Mouse (Mus musculus): Measurements from ENCODE around the gene Ranbp17.

The Ranbp17 gene

DNA sequence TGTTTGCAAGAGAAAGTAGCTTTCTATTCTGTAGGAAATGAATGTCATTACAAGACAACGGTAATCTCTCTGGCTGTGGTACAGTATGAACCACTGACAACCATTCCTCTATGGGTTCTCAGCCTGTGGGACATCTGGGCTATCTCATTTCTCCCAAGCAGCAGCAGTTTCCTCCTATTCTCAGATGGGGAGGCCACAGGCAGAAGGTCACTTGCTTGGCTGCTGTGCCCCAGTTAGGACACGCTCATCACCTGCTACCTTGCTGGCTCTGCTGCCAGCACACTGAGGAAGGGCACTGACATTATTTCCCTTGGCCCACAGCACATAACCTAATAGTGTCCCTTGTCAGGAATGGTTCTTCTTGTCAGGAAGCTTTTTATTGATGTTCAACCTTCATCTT, 285.4 kb downstream of the Ranbp17 start:
- DNase-seq = no peak

DNA sequence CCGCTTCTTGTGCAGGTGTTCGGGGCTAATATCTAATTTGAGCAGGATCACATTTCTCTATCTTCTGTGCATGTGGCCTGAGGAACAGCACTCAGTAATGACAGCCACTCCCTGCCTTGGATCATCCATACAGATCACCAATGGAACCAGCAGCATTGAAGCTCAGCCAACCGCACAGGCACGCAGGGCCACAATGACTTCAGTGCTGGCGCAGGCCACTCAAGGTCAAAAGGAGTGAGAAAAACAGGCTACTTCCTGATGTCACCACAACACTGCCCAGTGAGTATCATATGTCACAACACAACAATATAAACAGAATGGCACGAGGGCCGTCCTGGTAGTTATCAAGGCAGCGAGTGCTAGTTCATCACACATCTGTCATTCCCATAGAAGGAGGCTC, 287.0 kb downstream of the Ranbp17 start:
- DNase-seq = no peak

DNA sequence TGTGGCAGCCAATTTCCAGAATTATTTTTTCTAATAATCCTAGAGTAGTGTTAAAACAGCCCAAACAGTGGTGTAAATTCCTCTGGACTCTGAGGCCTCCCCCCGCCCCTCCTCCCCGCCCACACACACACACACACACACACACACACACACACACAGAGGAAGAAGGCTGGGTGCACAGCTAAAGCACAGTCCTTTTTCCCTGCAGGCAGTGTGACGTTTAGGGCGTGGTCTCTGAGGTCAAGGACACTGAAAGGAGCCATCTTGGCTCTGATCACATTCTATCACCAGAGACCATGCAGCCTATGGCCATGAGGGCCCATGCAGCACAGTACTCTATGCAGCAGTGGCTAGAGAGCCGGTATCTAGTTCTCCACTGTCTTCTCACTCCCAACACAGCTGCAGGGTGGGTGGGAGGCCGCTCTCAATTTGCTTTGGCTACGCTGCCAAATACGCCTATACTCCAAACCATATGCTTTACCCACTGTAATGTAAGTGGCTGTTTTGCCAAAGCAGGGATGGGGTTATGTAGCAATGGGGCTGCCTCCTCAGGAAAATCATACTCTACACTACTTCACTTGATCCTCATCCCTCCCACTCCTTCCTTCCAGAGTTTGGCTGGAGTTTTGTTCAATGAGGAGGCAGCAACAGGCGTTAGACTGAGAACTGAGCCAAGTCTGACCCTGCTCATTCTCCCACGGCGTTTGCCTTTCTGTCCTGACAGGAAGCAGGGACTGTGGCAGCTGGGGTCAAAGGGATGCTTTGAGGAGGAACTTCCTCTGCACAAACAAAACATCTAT, 291.8 kb downstream of the Ranbp17 start:
- DNase-seq = no peak

DNA sequence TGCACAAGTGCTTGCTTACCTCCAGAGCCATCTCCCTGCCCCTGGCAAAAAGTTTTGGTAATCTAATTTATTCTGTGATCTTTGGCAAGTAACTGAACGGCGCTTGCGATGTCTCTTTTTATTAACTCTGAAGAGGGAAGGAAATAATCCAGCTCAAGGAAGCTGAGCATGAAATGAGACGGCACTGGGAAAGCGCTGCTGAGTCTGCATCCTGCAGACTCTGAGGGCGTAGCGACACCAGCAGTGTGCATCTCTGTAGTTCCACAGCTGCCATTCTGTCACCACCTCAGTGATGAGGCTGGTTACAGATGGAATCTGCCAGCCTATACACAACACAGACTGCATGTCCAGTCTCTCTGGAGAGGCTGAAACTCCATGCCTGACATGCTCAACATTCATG, 292.8 kb downstream of the Ranbp17 start:
- no peak for DNase-seq

DNA sequence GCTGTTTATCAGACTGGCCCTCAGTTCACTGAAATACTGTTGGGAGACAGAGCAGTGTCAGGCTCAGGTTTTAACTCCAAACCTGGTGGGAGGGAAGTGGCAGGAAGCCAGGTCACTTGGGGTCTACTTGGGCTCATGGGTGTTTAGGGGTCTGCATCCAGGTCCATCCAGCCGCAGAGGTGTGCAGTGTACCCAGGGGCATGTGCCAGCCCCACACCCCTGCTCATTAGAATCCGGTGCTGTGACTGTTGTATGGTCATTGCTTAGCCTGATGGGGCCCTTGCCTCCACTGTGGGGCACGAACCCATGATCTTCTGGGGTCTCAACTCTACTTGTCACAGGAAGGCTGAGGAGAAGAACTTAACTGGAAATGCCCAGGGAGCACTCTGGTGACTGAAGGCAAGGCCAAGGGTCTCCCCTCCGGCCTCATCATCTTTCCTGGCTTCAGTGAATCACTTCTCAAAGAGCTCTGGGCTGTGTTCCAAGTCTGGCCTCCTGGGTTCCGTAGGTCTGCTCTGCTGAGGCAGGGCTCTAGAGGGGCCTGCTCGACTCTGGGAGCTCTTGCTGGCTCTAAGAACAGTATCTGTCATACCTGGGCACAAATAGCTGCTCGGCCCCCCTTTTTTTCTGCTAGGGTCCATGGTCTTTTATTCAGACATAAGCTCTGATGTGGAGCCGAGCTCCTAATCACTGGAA, 296.0 kb downstream of the Ranbp17 start:
- no peak for DNase-seq

DNA sequence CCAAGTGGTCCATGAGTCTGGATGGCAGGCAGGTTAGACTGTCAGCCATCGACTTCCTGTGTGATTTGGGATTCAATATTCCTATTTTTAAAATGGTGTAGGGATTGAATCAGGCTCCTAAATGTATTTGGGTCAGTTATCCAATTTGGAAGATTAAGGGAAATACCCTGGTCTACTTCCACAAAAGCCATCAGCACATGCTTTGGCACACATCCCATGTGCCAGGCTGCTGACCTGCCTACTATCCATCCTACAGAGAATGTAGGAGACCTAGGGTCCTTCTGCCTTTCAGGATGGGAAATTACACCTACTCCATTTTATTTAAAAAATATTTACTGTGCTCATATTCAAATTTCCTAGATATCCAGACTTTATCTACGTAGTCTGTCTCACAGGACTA, 306.1 kb downstream of the Ranbp17 start:
- no peak for DNase-seq

DNA sequence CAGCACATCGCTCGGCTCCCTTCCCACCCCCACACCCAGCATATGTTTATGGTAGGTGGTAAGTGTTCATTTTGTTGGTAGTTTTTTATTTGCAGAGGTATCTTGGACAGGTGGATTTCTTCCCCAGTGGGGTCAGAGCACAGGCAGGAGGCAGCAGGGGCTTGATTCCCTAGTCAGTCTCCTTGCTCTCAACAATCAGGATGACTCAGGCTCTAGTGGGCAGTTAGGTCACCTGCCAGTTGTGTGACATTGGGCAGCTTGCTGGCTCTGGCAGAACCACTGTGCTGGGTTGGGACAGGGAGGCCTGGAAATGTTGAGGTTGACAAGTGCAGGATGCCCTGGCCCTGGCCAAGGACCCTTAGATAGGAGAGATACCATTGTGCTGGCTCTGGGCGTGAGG, 308.6 kb downstream of the Ranbp17 start:
- no peak for DNase-seq

DNA sequence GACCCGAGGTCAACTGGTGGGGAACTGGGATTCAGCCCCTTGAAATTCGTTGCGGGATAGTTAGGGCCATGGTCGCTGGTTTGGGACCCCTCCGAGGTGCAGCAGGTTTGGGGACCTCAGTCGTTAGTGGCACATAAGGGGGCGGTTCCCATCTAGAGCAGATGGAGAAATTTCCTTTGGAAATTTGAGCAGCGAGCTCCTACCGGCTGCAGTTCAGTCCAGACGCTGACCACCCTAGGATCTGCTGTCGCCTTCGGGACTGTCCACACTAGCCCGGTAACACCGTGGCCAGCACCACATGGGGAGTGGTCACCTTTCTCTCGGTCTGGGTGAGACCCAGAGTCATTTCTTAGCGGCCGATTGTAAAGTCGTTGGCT, 309.2 kb downstream of the Ranbp17 start:
- no peak for DNase-seq

DNA sequence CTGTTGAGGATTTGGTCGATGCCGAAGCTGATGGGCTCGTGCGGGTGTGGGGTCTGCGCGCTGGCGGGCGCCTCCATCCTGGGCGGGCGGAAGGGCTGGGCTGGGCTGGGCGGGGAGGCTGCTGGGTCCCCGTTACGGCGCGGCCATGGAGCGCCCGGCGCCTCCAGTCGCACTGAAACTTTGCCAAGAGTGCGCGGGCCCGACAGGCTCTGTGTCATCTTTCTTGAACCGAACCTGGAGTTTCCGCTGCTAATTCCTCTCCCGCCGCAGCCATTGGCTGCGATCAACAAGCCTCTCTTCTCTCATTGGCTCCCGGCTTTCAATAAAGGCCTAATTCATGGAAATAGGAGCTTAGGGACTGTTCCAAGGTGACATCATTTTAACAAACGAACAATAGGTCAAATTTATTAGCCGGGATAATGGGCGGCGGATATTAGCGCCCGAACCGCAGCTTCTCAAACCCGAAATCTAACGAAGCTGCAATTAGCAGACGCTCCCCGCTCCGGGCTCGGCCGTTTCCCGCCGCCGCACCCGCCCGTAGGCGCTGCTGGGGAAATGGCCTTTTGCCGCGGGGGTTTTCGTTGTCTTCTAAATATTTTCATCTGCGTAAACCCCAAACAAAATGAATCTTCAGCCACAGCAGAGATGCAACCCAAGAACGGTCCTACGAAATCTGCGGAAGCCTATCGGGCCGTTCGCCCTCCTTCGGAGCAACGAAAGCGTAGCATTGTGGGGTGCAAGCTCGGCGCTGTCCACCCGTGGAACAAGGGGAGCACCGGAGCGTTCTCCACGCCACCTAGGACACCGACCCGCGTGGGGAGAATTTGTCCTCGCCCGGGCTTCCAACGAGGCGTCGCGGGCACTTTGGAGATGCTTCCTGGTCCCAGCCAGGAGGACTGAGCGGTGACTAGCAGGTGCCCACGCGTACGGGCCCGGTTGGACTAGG, 309.9 kb downstream of the Ranbp17 start, which contains the start of gene Tlx3:
Gene Tlx3 (minus strand): TSS at position 207 of the 946 bp plus-strand sequence.
- DNase-seq = no peak

DNA sequence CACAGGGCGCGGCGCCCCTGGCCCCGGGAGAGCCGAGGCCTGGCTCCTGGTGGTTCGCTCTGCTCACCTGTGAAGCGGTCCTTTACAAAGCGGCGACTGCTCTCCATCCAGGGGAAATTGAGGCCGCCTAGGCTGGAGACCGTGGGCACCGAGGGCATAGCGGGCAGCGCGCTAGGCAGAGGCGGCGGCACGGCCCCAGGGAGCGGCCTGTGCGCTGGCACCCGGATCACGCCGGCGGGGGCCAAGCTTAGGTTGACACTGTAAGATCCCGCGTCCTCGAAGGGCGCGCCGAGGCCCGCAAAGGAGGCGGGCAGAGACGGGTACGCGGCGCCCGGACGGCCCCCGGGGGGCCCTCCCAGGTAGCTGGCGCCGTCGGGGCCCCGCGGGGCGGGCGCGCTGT, 310.6 kb downstream of the Ranbp17 start:
- no peak for DNase-seq

DNA sequence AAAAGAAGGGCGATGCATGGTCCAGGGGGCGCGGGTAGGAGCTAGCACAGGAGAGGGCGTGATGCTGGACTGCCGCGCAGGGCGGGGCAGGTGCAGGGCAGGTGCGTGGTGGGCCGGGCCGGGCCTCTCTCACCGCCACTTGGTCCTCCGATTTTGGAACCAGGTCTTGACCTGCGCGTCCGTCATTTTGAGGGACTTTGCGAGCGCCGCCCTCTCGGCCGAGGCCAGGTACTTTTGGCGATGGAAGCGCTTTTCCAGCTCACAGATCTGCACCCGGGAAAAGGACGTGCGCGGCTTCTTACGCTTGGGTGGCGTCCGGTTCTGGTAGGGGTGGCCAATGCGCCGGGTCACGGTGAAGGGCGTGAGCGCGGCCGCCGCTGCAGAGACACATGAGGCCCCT, 311.2 kb downstream of the Ranbp17 start:
- DNase-seq = no peak

DNA sequence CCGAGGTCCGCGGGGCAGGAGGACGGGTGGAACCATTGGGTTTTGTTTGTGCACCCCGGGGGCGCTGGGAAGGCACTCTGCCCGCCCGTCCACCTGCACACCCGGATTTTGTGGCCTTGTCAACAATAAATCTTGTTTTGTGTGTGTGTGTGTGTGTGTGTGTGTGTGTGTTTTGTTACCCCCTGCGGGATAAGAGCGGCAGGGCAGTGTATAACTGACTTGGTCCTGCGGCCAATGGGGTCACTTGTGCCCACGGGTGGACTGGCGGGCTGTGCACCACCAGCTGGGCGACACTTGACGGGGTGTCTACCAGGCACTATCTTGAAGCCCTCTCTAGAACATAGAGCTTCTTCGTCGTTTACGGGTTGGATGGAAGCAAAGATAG, 311.9 kb downstream of the Ranbp17 start:
- DNase-seq = no peak

DNA sequence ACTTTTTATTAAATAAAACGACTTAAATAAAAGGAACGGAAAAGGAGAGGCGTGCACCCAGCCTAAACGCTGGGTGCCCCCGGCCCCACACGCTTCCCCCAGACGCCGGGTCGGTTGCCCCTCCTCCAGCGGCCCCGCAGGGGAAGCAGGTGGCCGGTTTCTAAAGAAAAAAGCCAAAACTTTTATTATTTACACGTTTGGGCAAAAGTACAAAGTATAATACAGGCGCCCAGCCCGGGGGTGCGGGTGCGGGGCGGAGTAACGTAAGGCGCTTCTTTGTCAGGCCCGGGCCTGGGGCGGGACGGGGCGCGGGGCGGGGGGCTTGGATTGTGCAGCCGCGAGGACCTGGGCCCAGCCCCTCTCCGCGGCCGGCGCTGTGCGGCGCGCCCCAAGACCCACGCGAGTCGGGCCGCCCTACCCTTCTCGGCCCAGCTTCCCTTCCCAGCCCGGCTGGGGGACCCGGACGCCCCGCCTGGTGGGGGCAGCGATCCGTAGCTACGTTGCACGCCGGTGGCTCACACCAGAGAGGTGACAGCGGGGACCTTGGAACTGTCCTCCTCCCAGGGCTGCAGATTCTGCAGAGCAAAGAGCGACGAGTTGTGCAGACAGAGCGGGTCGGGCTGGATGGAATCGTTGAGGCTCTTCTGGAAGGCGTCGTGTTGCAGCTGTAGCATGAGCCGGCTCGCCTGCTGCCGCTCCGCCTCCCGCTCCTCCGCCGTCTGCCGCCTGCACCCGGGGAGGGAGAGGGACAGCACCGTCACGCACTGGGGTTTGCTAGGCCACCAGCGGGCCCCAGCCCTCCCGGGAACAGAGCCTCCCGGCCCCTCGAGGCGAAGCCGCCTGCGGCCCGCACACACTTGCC, 312.6 kb downstream of the Ranbp17 start:
- no peak for DNase-seq

DNA sequence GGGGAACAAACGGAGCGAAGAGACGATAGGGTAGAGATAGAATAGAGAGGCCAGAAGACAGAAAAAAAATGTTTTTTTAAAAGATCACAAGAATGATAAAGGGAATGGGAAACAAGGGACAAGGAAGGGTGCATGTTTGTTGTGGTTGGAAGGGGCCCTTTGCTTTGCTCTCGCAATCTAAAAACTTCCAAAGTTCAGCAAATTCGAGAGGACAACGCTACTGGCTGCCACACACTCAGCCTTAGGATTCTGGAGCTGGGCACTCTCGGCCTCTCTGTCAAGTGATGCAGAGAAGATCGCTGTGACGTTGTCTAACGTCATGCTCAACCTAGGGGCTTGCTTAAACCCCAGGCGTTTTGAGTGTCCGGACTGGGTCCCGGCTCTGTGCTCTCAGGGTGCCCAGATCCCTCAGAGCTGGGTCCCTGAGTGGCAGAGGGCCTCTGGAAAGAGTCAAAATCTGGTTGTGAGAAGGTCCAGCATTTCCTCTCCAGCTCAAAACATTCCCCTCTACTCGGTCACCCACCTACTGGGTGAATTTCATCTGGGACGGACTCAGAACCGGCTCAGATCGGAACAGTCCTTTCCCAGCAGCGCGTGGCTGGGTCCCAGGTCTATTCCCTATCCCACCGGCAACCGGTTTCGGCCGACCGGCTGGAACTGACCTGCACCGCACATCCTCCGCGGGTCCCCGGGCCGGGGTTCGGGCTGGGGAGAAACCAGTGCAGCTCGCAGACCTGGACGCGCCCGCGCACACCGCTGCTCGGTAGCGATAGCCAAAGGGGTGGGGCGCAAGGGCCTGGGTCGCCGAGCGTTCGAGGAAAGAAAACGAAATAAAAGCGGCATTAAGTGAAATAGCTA, 313.4 kb downstream of the Ranbp17 start:
- no peak for DNase-seq

DNA sequence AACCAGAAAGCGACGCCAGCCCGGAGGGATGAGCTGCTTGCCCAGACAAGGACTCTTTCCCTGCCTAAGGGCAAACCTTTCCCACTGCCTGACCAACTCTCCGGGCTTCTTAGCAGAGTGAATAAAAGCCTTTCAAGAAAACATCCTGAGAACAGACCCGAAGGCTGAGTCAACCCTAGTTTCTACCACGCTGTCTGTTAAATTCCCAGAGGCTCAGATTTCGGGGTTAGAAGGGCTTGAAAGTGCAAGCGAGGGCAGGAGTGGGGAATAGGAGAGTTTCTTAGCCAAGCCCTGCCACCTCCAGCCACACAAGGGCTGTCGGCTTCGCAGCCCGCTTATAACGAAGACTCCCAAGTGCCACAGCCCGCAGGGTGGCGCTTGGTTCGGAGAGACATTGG, 314.4 kb downstream of the Ranbp17 start:
- no peak for DNase-seq

DNA sequence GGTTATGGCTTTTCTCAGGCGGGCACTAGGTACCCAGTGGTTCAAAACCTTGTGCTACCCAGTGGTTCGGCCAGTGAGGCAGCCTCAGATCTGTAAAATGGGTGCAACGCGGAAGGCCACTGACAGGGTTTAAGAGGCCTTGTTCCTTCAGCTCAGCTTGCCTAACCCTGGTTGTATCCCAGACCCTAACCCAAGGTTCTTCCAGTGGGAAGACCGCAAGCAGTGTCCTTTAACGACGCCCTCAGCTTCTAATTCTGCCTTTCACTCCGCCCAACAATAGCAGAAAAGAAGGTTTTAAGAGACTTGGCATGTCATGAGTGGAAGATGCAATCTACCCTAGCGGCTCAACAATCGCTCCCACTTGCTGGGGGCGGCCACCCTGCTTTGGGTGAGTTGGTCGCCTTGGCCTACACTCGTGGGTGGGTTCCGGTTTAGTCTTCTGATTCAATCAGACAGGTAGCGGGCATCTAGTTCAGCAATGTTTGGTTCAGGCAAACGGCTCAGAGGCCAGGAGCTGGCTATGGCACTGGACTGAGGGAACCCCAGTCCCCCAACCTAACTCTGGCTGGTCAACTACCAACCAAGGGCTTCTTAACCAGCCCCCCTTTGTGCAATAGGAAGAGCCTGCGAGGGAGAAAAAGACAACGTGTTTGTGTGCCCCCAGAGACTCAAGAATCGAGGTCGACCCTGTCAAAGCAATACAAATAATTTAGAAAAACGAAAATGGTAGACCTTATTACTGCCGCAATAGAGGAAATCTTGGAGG, 315.0 kb downstream of the Ranbp17 start:
- no peak for DNase-seq

DNA sequence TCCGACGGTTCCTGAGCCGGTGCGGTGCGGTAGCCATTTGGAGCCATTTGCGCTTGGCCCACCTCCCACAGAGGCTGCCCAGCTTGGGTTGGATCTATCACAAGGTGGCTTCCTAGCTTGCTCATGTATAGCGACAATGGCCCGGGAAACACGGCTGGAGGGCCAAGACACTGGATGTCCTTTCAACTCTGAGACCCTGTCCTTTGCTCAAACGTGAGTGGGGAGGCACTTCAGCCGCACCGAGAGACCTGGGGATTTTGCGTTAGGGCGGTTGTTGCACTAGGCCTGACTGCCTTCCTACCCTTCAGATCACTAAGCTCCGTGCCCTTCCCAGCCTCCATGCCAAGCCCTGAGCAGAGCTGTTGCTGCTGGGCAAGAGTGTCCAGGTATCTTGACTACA, 315.9 kb downstream of the Ranbp17 start:
- DNase-seq = no peak

DNA sequence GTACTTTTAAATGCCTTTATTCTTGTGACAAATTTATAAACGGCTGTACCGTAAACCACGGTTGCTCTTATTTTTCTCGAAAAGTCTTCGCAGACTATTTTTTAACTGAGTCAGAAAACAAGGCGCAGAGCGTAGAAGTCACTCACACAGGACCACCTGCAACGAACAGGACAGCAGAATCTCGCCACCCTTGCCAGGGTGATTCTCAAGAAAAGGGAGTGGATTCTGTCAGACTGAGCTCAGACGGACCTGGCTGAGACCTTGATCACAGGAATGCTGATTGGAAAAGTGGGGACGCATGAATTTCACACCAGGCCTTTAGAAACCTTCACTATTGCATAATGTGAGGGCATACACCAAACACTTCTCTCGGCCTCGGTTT, 316.4 kb downstream of the Ranbp17 start:
- no peak for DNase-seq

DNA sequence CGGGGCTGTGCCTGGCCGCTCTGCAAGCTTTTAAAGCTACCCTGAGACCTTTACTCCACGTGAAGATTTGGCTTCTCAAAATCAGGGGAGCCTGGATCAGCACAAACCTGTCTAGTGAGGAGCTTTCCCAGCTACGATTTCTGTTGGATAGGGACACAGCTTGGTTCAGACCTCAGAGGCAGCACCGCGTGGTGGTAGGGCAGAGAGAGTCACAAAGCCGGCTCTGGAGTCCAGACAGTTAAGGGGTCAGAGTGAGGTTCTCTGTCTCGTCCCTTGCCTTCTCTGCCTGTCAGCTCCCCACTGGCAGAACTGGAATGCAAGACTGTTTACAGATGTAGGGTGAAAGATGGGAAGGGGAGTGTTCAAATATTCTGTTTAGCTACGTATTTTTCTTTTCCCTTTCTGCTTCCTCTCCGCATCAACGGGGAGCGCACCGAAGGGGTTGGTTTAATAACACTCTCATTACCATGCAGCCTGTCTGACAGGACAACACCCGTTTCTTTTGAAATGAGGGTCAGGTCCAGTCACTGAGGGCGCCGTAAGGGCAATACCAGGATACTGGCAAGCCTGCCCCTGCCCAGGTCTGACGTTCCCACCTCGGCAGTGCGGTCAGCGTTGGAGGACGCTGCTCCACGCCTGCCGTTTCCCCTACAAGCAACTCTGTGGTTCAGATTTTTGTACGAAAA, 317.0 kb downstream of the Ranbp17 start:
- no peak for DNase-seq

All from lung, adult 18-20 months (tissue).